Mouse (Mus musculus) liver, embryonic 14.5 days (tissue): ENCODE measurements at regions not wholly inside any gene's neighbourhood (a gene's known extent, or its start where the extent isn't known, plus 50 kb on each side); places are given as distances from the start of the nearest gene placed in this dataset. TPM values are rescaled to one million over a fixed set of nuclear protein-coding genes. Genes with fewer than 3 reads are reported as not detected.

Experiments
- ATAC-seq: fragments of 200-750 bp; cut with Nextera tagmentation; 2 replicates; pipeline ENCODE4 v1.8.0; 2017; ENCODE audit warnings: moderate number of reproducible peaks, mild to moderate bottlenecking, moderate library complexity; ENCODE audit not compliant: insufficient read depth
- DNase-seq, 3 experiments: peaks; one replicate each; pipeline ENCODE4 v3.0.0-alpha.2; 2012 to 2013; ENCODE audit warnings: low read depth in 3 of 3, low spot score in 3 of 3
- H3K27ac ChIP-seq: fragments of 300-500 bp; sonication (generic); 2 replicates; pipeline ENCODE4 v1.5.1; 2014; ENCODE audit warnings: moderate library complexity, mild to moderate bottlenecking, control low read depth, inconsistent platforms
- H3K27me3 ChIP-seq: fragments of 300-500 bp; sonication (generic); 2 replicates; pipeline ENCODE4 v1.6.1; 2014; ENCODE audit warnings: mild to moderate bottlenecking, low read length, moderate library complexity; ENCODE audit not compliant: control insufficient read depth, insufficient read depth
- H3K36me3 ChIP-seq: fragments of 300-500 bp; sonication (generic); replicated peaks from 2 replicates; pipeline ENCODE4 v1.6.1; 2014; ENCODE audit warnings: low read depth; ENCODE audit not compliant: control insufficient read depth, insufficient read depth
- H3K4me1 ChIP-seq, 2 experiments: fragments of 200-500 bp in 1 of 2; fragments of 300-500 bp in 1 of 2; sonication (generic) in 1 of 2; replicated peaks; 2 replicates each; pipeline ENCODE4 v1.6.1; 2012 to 2014; ENCODE audit warnings: antibody characterized with exemption in 1 of 2, inconsistent platforms in 1 of 2, low read length in 1 of 2; ENCODE audit not compliant: control insufficient read depth in 2 of 2, insufficient read depth in 2 of 2
- H3K4me2 ChIP-seq: fragments of 300-500 bp; sonication (generic); 2 replicates; pipeline ENCODE4 v1.6.1; 2014; ENCODE audit warnings: low read depth, mild to moderate bottlenecking, control low read depth, moderate library complexity
- H3K4me3 ChIP-seq, 2 experiments: fragments of 200-500 bp in 1 of 2; fragments of 300-500 bp in 1 of 2; sonication (generic) in 1 of 2; 2 replicates each; pipeline ENCODE4 v1.5.1; 2012 to 2014; ENCODE audit warnings: low read depth in 2 of 2, low read length in 2 of 2, mild to moderate bottlenecking in 2 of 2, control low read depth in 1 of 2, inconsistent platforms in 1 of 2, moderate library complexity in 1 of 2; ENCODE audit not compliant: insufficient read depth in 1 of 2
- H3K9ac ChIP-seq: fragments of 300-500 bp; sonication (generic); replicated peaks from 2 replicates; pipeline ENCODE4 v1.6.1; 2014; ENCODE audit warnings: mild to moderate bottlenecking, control low read depth, moderate library complexity
- H3K9me3 ChIP-seq: fragments of 300-500 bp; sonication (generic); 2 replicates; pipeline ENCODE4 v1.6.1; 2016; ENCODE audit warnings: low read length, mixed read lengths; ENCODE audit not compliant: control insufficient read depth
- CTCF ChIP-seq: IDR thresholded peaks from 2 replicates; pipeline ENCODE4 v1.5.1; 2016; ENCODE audit warnings: antibody characterized with exemption, low read depth, control low read depth
- EP300 ChIP-seq: IDR thresholded peaks from 2 replicates; pipeline ENCODE4 v1.6.1; 2016; ENCODE audit warnings: antibody characterized with exemption, low read depth
- WGBS: fragments of 180-500 bp; shearing (Covaris S2); extraction: QIAGEN DNeasy Blood & Tissue Kit; methylation state at CpG from one replicate; pipeline ENCODE4 v1.1.7; 2014; ENCODE audit not compliant: insufficient replicate concordance; 5-methylcytosine and 5-hydroxymethylcytosine counted together
- microRNA-seq: library from miRNA; unstranded; fragments of <30 nt; microRNA quantifications from one replicate; pipeline ENCODE4, GENCODE M21; 2016

- TF ChIP-seq EP300 (no peak), CTCF (no peak)
- no peaks in the 10 kb centered on the region for H3K4me1 ChIP-seq
- no peak overlapping the region for H3K9ac ChIP-seq
These were observed 59.3 kb upstream of the Pmfbp1 start for GRCm38 (mm10) chr8:109434538-109434937.

GRCm38 (mm10) chr8:109436056-109436455, 57.8 kb upstream of the Pmfbp1 start:
- DNase-seq = no peak
- 77% methylated on average over 4 of the region's 4 CpGs for WGBS
- no peak overlapping the region for H3K4me2 ChIP-seq
- H3K36me3 ChIP-seq = no peaks in the 10 kb centered on the region
- TF ChIP-seq EP300 (no peak), CTCF (no peak)
- no peaks in the 10 kb centered on the region for H3K4me1 ChIP-seq
- H3K4me3 ChIP-seq = no peak overlapping the region
- H3K9ac ChIP-seq = no peak overlapping the region
- H3K27me3 ChIP-seq = no peaks in the 10 kb centered on the region
- no peaks in the 10 kb centered on the region for H3K9me3 ChIP-seq
- no peak for ATAC-seq
- no peak overlapping the region for H3K27ac ChIP-seq

More at GRCm38 (mm10) chr8:109434538-109434937, 59.3 kb upstream of the Pmfbp1 start:
- WGBS = 79% methylated on average over 12 of the region's 12 CpGs
- no peak overlapping the region for H3K27ac ChIP-seq
- no peaks in the 10 kb centered on the region for H3K27me3 ChIP-seq
- ATAC-seq = no peak
- no peak overlapping the region for H3K4me2 ChIP-seq
- H3K9me3 ChIP-seq = no peaks in the 10 kb centered on the region
- DNase-seq = no peak
- H3K4me3 ChIP-seq = no peak overlapping the region
- no peaks in the 10 kb centered on the region for H3K36me3 ChIP-seq

GRCm38 (mm10) chr8:109436830-109437567, 56.8 kb upstream of the Pmfbp1 start:
- 61% methylated on average over 19 of the region's 19 CpGs for WGBS
- no peak for TF ChIP-seq EP300
- no peak for TF ChIP-seq CTCF
- H3K4me1 ChIP-seq = no peaks in the 10 kb centered on the region
- no peak overlapping the region for H3K4me2 ChIP-seq
- no peak overlapping the region for H3K4me3 ChIP-seq
- ATAC-seq = no peak
- DNase-seq = no peak
- no peaks in the 10 kb centered on the region for H3K36me3 ChIP-seq
- no peak overlapping the region for H3K27ac ChIP-seq
- H3K27me3 ChIP-seq = no peaks in the 10 kb centered on the region
- H3K9me3 ChIP-seq = no peaks in the 10 kb centered on the region
- H3K9ac ChIP-seq = no peak overlapping the region

GRCm38 (mm10) chr8:109438531-109438930, 55.3 kb upstream of the Pmfbp1 start:
- H3K4me1 ChIP-seq = no peaks in the 10 kb centered on the region
- no peak overlapping the region for H3K27ac ChIP-seq
- H3K9ac ChIP-seq = no peak overlapping the region
- no peaks in the 10 kb centered on the region for H3K27me3 ChIP-seq
- no peak for DNase-seq
- no peaks in the 10 kb centered on the region for H3K36me3 ChIP-seq
- no peak for ATAC-seq
- no peak overlapping the region for H3K4me3 ChIP-seq
- no peak overlapping the region for H3K4me2 ChIP-seq
- TF ChIP-seq EP300 = no peak
- TF ChIP-seq CTCF = no peak
- H3K9me3 ChIP-seq = no peaks in the 10 kb centered on the region
- 71% methylated on average over 7 of the region's 7 CpGs for WGBS

Small RNA genes in the stretch of these regions (microRNA-seq; reads per million reads assigned to microRNA genes)
- not detected for gene Gm23163
